ENCODE assay signal across 24 mouse cellular contexts in the genomic region with DNA sequence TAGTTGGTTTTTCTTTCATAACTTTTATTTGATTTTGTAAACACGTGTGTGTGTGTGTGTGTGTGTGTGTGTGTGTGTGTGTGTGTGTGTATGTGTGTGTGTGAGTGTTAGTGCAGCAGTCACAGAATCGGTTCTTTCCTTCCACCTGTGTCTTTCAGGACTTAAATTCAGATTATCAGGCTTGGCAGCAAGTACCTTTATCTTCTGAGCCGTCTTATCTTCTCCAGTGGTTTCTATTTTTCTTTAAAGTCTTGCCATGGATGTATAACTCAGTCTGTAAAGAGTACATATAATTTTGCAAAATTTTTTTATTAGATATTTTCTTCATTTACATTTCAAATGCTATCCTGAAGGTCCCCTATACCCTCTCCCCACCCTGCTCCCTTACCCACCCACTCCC. TPM values are rescaled to one million over a fixed set of nuclear protein-coding genes. Genes with fewer than 3 reads are reported as not detected.
"Had no signal": no experiment of that assay in that cellular context is flagged by ENCODE, and none has a peak within 500 bp of the region (broad histone marks: within the 10 kb centered on the region; RNA-seq: fewer than 3 reads in every experiment).

No protein-coding gene starts in this region.

- H3K36me3 ChIP-seq: embryonic facial prominence, embryonic 10.5 days; embryonic facial prominence, embryonic 12.5 days; embryonic facial prominence, embryonic 13.5 days; embryonic facial prominence, embryonic 15.5 days; forebrain, embryonic 10.5 days; forebrain, embryonic 12.5 days; forebrain, embryonic 15.5 days had no signal

- DNase-seq: cerebellum, adult 9-10 months; cerebellum, adult 9-11 months; cerebellum, postnatal 10 days; cerebellum, postnatal 14 days; cerebellum, postnatal 25 days; cerebellum, postnatal 36 days; embryo, embryonic 11 days; forebrain, postnatal 0 days; gastrocnemius, adult 2 months; gastrocnemius, postnatal 10 days; gastrocnemius, postnatal 14 days; gastrocnemius, postnatal 25 days; gastrocnemius, postnatal 36 days; heart, adult 18-20 months; heart, adult 2 months had no signal

- H3K9ac ChIP-seq: embryonic facial prominence, embryonic 12.5 days; embryonic facial prominence, embryonic 13.5 days; embryonic facial prominence, embryonic 15.5 days; forebrain, embryonic 12.5 days; forebrain, embryonic 13.5 days; forebrain, embryonic 15.5 days; forebrain, postnatal 0 days had no signal

- H3K27ac ChIP-seq: embryonic facial prominence, embryonic 10.5 days; embryonic facial prominence, embryonic 12.5 days; embryonic facial prominence, embryonic 13.5 days; embryonic facial prominence, embryonic 15.5 days; forebrain, embryonic 10.5 days; forebrain, embryonic 12.5 days; forebrain, embryonic 13.5 days; forebrain, embryonic 15.5 days; gastrocnemius, adult 2 months; heart, adult 2 months had no signal

- H3K4me3 ChIP-seq: embryonic facial prominence, embryonic 10.5 days; embryonic facial prominence, embryonic 12.5 days; embryonic facial prominence, embryonic 13.5 days; embryonic facial prominence, embryonic 15.5 days; erythroblast, embryonic 14.5 days; forebrain, embryonic 10.5 days; forebrain, embryonic 12.5 days; forebrain, embryonic 13.5 days; forebrain, embryonic 15.5 days; gastrocnemius, adult 2 months; heart, adult 2 months had no signal

- H3K9me3 ChIP-seq: embryonic facial prominence, embryonic 10.5 days; embryonic facial prominence, embryonic 12.5 days; embryonic facial prominence, embryonic 13.5 days; embryonic facial prominence, embryonic 15.5 days; forebrain, embryonic 10.5 days; forebrain, embryonic 12.5 days; forebrain, embryonic 13.5 days; forebrain, embryonic 15.5 days had no signal

RNA-seq across cellular contexts. Expression of a gene that starts 4.3 kb away (rescaled TPM):
- polyA plus RNA-seq: erythroblast, embryonic 14.5 days had no signal
